Mouse (Mus musculus) E14TG2a.4 (cell line): ENCODE results near the gene Gnb1l.

ENCODE experiments used
- CTCF ChIP-seq: conservative IDR thresholded peaks from 2 replicates; pipeline ENCODE4 v1.5.1; 2014; ENCODE audit warnings: low read length
- POU5F1 ChIP-seq: IDR thresholded peaks from 2 replicates; pipeline ENCODE4 v1.6.1; 2014; ENCODE audit warnings: low read length, borderline replicate concordance

DNA sequence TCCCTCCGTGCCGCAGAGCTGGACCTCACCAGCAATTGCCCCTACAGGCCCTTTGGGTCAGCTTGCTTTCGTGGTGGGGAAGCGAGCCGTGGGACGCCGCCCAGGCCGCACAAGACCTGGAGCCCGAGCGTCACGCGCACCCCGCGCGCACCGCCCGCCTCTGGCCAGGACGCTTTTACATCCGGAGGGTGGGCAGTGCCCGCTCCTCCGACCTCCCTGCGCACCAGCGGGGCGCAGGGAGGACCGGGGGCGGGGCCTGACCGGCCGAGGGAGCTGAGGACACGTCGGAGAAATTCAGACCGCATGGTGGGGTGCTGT is 90.2 kb downstream of the Gnb1l start:
- TF ChIP-seq CTCF (no peak), POU5F1 (no peak)
